Mouse (Mus musculus) E14TG2a.4 (cell line): ENCODE measurements around the gene Rps15a.

Experiments used
- CTCF ChIP-seq: conservative IDR thresholded peaks from 2 replicates; pipeline ENCODE4 v1.5.1; 2014; ENCODE audit warnings: low read length
- POU5F1 ChIP-seq: IDR thresholded peaks from 2 replicates; pipeline ENCODE4 v1.6.1; 2014; ENCODE audit warnings: low read length, borderline replicate concordance

DNA sequence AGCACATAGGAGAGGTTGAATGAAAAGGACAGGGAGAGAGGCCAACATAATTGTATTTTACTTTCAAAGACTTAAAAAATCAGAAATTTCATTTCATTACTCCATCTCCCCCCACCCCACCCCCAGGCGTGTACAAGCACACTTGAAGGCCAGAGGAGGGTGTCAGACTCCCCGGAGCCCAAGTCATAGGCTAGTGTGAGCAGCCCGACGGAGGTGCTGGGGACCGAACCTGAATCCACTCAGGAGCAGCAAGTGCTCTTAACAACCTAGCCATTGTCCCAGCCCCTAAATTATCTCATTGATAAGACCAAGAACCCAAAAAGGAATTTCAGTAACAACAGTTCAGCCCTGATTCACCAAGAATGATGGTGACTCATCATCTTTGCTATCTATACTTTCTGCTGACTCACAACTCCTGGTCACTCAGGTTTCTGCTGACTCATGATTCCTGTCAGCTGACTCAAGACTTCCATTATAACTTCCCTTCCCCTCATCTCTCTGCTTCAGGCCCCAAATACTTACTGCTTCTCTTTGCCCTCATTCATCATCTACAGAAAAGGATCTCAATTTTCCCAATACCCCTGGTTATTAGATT lies 11.4 kb downstream of the Rps15a start:
- TF ChIP-seq CTCF (no peak), POU5F1 (no peak)
